Mouse (Mus musculus): ENCODE measurements around the gene Cc2d1a.

GRCm38 (mm10) chr8:84183261-84184084, 35.7 kb upstream of the Cc2d1a start:
- TF ChIP-seq POLR2A (IDR thresholded peaks at IDR 0.05; ENCODE audit: extremely low read depth, insufficient read depth, low read length) = no peak
- no peak for TF ChIP-seq CTCF (IDR thresholded peaks at IDR 0.05; ENCODE audit: extremely low read depth, insufficient read depth, low read length)

All from cortical plate, adult 2 months (tissue).